Mouse (Mus musculus) ES-E14 (cell line): ENCODE results near the gene Nanog. TPM values are rescaled to one million over a fixed set of nuclear protein-coding genes. Genes with fewer than 3 reads are reported as not detected.

ENCODE experiments used
- DNase-seq: peaks from one replicate; pipeline ENCODE4 v3.0.0-alpha.2; 2013; ENCODE audit warnings: low read depth, low spot score
- H3K27ac ChIP-seq: 2 replicates; pipeline ENCODE4 v1.5.1; 2012; ENCODE audit warnings: low read depth, mild to moderate bottlenecking, low read length, moderate library complexity, mixed read lengths; ENCODE audit not compliant: poor library complexity, insufficient read depth, severe bottlenecking
- H3K36me3 ChIP-seq: 2 replicates; pipeline ENCODE4 v1.6.1; 2012; ENCODE audit warnings: mild to moderate bottlenecking, low read length, moderate library complexity, mixed read lengths; ENCODE audit not compliant: control insufficient read depth, poor library complexity, insufficient read depth, severe bottlenecking
- H3K4me1 ChIP-seq, 2 experiments: fragments of 150-350 bp in 1 of 2; sonication (generic) in 1 of 2; 2 replicates each; pipeline ENCODE4 v1.6.1; 2012; ENCODE audit warnings: low read length in 2 of 2, mild to moderate bottlenecking in 1 of 2, mixed read lengths in 1 of 2; ENCODE audit not compliant: control insufficient read depth in 2 of 2, insufficient read depth in 2 of 2, poor library complexity in 1 of 2
- H3K4me3 ChIP-seq, 2 experiments: fragments of 150-350 bp in 1 of 2; sonication (generic) in 1 of 2; 2 replicates each; pipeline ENCODE4 v1.5.1; 2012; ENCODE audit warnings: low read length in 2 of 2, low read depth in 1 of 2, mild to moderate bottlenecking in 1 of 2, mixed read lengths in 1 of 2; ENCODE audit not compliant: insufficient read depth in 1 of 2, poor library complexity in 1 of 2, severe bottlenecking in 1 of 2
- H3K9ac ChIP-seq: 2 replicates; pipeline ENCODE4 v1.6.1; 2012; ENCODE audit warnings: low read depth, mild to moderate bottlenecking, low read length, mixed read lengths; ENCODE audit not compliant: poor library complexity, insufficient read depth, severe bottlenecking
- H3K9me3 ChIP-seq: fragments of 150-350 bp; sonication (generic); 2 replicates; pipeline ENCODE4 v1.6.1; 2012; ENCODE audit warnings: low read depth, mild to moderate bottlenecking, low read length; ENCODE audit not compliant: control insufficient read depth, insufficient read depth
- CHD2 ChIP-seq: IDR thresholded peaks from 2 replicates; pipeline ENCODE4 v1.6.1; 2014; ENCODE audit warnings: mild to moderate bottlenecking, low read depth, low read length, inconsistent platforms
- HCFC1 ChIP-seq: IDR thresholded peaks from 2 replicates; pipeline ENCODE4 v1.6.1; 2012; ENCODE audit warnings: low read length, inconsistent platforms, borderline replicate concordance; ENCODE audit not compliant: insufficient read depth
- MAFK ChIP-seq: IDR thresholded peaks from 2 replicates; pipeline ENCODE4 v1.6.1; 2014; ENCODE audit warnings: mild to moderate bottlenecking, low read depth, low read length, inconsistent platforms; ENCODE audit not compliant: insufficient read depth
- ZC3H11A ChIP-seq: IDR thresholded peaks from 2 replicates; pipeline ENCODE4 v1.6.1; 2012; ENCODE audit warnings: low read depth, mild to moderate bottlenecking, inconsistent platforms, low read length, borderline replicate concordance
- ZNF384 ChIP-seq: IDR thresholded peaks from 2 replicates; pipeline ENCODE4 v1.6.1; 2012; ENCODE audit warnings: low read depth, low read length, inconsistent platforms
- in situ Hi-C, 2 experiments: fragments of 600-800 bp; cut with MboI; formaldehyde crosslinking; loops; one replicate each; pipeline ENCODE4 v1.15.1; 2025; ENCODE audit warnings: low sequenced_read_pairs in 2 of 2, inconsistent platforms in 1 of 2; ENCODE audit not compliant: unreplicated experiment in 2 of 2
- total RNA-seq: library from RNA; depleted of rRNA; stranded (reverse); fragments of 300-350 nt; gene quantifications from 2 replicates; pipeline ENCODE4 v1.2.3, GENCODE M21; 2012

Gene Nanog
- total RNA-seq, 1 experiment: 138 TPM

DNA sequence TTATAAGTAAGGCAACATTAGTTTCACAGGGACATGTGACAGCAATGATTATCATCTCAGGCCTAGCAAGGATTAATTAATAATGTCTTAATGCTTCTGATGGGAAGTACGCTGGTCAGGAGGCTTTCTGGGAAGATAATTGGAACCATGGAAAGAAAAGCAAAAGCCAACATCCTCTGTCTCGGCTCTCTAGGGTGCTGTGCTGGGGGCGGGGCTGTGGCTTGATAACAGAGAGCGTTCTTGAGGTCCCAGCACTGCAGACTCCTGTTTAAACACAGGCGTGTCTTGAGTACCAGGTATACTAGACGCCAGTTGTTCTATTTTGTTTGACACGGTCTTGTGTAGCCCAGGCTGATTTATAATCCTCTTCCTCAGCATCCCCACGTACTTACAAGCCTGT is 34.5 kb upstream of the Nanog start:
- H3K27ac ChIP-seq: no peak overlapping the region
- H3K9me3 ChIP-seq: no peaks in the 10 kb centered on the region
- peaks cover 2 to 6% of the 10 kb centered on the region in 2 experiments; a peak in 2 of 4 replicates for H3K4me1 ChIP-seq
- H3K4me3 ChIP-seq: no peak overlapping the region
- no peak for DNase-seq
- H3K9ac ChIP-seq: no peak overlapping the region
- TF ChIP-seq CHD2 (no peak), ZNF384 (no peak), HCFC1 (no peak), MAFK (no peak), ZC3H11A (no peak)
- in situ Hi-C loops: no loop called here
- H3K36me3 ChIP-seq: no peaks in the 10 kb centered on the region

DNA sequence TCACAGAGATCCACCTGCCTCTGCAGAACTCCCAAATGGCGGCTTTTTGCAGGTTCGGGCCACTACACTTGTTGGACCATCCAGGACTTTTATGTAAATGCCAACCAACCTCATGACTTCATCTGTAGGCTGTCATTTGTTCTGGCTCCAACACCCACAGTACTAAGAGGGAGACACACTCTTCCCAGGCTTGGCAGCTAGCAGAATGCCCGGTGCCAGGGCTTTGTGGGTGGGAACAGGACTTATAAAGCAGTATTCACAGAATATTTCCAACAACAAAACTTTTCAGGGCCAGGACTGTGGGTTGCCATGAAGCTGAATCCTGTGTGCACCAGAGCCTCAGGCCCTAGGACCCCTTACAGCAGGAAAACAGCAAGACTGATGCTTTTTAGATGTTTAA is 24.6 kb upstream of the Nanog start:
- H3K27ac ChIP-seq: no peak overlapping the region
- no peaks in the 10 kb centered on the region for H3K36me3 ChIP-seq
- in situ Hi-C loops: no loop called here
- H3K4me1 ChIP-seq: peaks cover 0 to 5% of the 10 kb centered on the region in 2 experiments; a peak in 1 of 4 replicates
- no peak overlapping the region for H3K4me3 ChIP-seq
- TF ChIP-seq MAFK (no peak), CHD2 (no peak), ZNF384 (no peak), ZC3H11A (no peak), HCFC1 (no peak)
- DNase-seq: no peak
- H3K9me3 ChIP-seq: no peaks in the 10 kb centered on the region
- H3K9ac ChIP-seq: no peak overlapping the region

DNA sequence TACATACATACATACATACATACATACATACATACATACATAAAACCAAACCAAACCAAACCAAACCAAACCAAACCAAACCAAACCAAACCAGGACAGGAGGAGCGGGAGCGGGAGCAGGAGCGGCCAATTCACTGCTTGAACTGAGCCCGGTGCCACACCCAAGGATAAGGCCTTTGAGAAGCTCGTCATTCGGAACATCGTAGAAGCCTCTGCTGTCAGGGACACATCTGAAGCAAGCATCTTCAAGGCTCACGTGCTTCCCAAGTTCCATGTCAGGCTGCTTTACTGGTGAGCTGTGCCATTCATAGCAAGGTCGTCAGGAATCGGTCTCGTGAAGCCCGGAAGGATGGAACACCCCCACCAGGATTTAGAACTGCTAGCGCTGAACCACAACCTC is 20.6 kb upstream of the Nanog start:
- Histone ChIP-seq H3K4me3 (no peak overlapping the region), H3K36me3 (no peaks in the 10 kb centered on the region), H3K9ac (no peak overlapping the region), H3K4me1 (peaks cover 0 to 13% of the 10 kb centered on the region in 2 experiments; a peak in 2 of 4 replicates), H3K27ac (no peak overlapping the region), H3K9me3 (no peaks in the 10 kb centered on the region)
- TF ChIP-seq CHD2 (no peak), ZNF384 (no peak), MAFK (no peak), ZC3H11A (no peak), HCFC1 (no peak)
- no peak for DNase-seq
- in situ Hi-C loops: no loop called here

DNA sequence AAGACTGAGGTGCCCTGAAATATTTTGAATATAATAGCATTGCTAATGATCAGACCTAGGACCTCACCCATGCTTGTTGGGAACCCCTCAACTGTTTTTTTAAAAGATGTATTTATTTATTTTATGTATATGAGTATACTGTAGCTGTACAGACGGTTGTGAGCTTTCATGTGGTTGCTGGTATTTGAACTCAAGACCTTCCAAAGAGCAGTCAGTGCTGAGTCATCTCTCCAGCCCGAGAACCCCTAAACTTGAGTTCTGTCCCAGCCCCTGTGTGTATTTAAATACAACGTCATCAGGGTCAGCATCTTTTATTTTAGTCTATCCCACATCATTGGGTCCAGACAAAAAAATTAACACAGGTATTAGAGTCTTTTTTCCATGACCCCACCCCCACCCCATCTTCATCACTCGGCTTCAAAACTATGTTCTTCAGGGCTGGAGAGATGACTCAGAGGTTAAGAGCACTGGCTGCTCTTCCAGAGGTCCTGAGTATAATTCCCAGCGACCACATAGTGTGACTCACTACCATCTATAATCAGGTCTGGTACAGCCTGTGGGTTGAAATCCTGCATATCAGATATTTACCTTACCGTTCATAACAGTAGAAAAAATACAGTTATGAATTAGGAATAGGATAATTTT is 17.8 kb upstream of the Nanog start:
- in situ Hi-C loops: no loop called here
- Histone ChIP-seq H3K9ac (no peak overlapping the region), H3K4me1 (peaks cover 4 to 21% of the 10 kb centered on the region in 2 experiments; a peak in 3 of 4 replicates), H3K4me3 (no peak overlapping the region), H3K9me3 (no peaks in the 10 kb centered on the region), H3K27ac (peak overlapping the region; percentile 58), H3K36me3 (no peaks in the 10 kb centered on the region)
- DNase-seq: no peak
- TF ChIP-seq MAFK (0 out of 2 replicates have a peak, but pooled peaks have one; percentile 21), HCFC1 (no peak)

DNA sequence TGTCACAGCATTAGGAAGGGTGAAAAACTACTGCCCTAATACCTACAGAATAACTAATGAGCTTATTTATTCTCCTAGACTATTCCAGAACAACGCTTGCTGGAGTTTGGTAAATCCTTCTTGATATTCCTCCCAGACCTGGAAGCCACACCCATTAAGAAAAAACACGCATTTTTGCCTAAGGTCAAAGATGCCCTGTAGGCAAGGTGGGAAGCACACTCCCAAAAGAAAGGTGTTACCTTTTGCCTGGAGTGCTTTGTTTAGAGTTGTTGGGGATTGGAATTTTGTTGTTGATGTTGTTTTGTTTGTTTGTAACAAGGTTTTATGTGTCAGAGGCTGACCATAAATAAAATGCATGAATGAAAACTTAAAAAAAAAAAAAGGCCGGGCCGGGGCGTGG is 17.2 kb upstream of the Nanog start:
- Histone ChIP-seq H3K9me3 (no peaks in the 10 kb centered on the region), H3K36me3 (no peaks in the 10 kb centered on the region), H3K9ac (no peak overlapping the region), H3K4me1 (peaks cover 5 to 23% of the 10 kb centered on the region in 2 experiments; a peak in 3 of 4 replicates), H3K4me3 (no peak overlapping the region), H3K27ac (no peak overlapping the region; the same call in 1 of the 2 replicates)
- peak; percentile 54 for DNase-seq
- in situ Hi-C loops: no loop called here
- no peak for TF ChIP-seq HCFC1
- 0 out of 2 replicates have a peak, but pooled peaks have one; percentile 22 for TF ChIP-seq CHD2
- peak; percentile 60; the same call in 1 of the 2 replicates for TF ChIP-seq ZNF384
- no peak for TF ChIP-seq MAFK
